Mouse (Mus musculus): Measurements from ENCODE around the gene Trpm6. TPM values are rescaled to one million over a fixed set of nuclear protein-coding genes. Genes with fewer than 3 reads are reported as not detected.

Gene Trpm6
- under 1 TPM; 0.20 to 0.25 TPM for total RNA-seq (2021)
- long read RNA-seq, experiment 1 = 0 reads
- long read RNA-seq, experiment 2 = 0 reads

DNA sequence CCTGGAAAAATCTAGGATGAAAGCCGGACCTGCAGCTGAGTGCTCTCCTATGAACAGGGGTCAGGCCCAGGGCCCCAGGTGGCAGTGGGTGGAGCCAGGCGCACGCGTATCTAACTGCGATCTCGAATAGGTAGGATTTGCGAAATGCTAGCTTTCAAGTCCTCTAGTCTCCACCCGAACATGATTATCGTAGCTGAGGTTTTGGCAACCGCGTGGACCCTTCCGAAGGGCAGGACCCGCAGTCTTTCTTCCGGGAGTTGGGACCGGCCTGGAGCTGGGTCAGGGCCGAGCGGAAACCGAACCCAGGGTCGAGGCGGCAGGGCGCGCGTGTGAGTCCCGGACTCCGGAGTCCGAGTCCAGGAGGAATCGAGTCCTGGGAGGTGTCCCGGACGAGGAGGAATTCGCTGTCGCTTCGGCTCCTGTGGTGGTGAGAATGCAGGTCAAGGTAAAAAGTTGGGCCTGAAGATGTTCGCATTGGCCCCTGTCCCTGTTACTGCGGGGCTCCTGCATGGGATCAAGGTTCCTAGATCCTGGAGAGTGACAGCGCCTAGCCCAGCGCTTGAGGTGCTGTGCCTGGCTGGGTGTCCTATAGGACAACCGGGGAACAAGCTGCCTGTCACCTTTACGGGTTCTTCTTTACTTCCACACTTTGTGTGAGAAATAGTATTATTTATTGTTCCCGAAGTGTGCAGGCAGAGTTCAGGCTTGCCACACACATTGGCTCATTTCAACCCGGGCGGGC, at the start of gene Trpm6:
Gene Trpm6, plus strand, starts transcription at position 386 of the 742 bp plus-strand sequence.
- Histone ChIP-seq H3K4me3 (peak within 1 kb of the TSS; percentile 37), H3K27ac (no peak within 1 kb of the TSS)
- no peak for TF ChIP-seq CTCF (conservative IDR thresholded peaks at IDR 0.05)
- no peak for DNase-seq (ENCODE audit: low spot score in 2 of 2)

- Histone ChIP-seq H3K27ac (no peak overlapping the region), H3K4me3 (no peak overlapping the region)
- DNase-seq (ENCODE audit: low spot score in 2 of 2) = no peak
- TF ChIP-seq CTCF (conservative IDR thresholded peaks at IDR 0.05) = no peak
Measured at GRCm38 (mm10) chr19:18708101-18708500, 41.7 kb upstream of the Trpm6 start.

GRCm38 (mm10) chr19:18710903-18711302, 38.9 kb upstream of the Trpm6 start:
- Histone ChIP-seq H3K27ac (no peak overlapping the region), H3K4me3 (no peak overlapping the region)
- DNase-seq (ENCODE audit: low spot score in 2 of 2) = no peak
- no peak for TF ChIP-seq CTCF (conservative IDR thresholded peaks at IDR 0.05)

DNA sequence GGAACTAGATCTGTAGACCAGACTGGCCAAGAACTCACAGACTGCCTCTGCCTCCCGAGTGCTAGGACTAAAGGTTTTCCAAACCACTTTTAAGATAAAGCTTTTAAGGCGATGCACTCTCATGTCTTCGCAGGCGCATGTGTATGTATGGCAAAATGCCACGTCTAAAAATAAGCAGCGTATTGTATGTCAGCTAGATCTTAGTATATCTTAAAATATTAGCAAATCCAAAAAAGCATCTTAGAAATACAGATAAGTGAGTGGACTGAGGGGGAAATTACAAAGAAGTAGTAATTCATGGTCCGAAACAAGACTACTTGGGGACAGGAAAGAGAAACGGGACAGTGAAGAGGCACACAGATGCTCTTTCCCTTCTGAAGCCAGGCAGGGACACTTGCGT, 38.2 kb upstream of the Trpm6 start:
- H3K27ac ChIP-seq = no peak overlapping the region
- no peak for DNase-seq (ENCODE audit: low spot score in 2 of 2)

DNA sequence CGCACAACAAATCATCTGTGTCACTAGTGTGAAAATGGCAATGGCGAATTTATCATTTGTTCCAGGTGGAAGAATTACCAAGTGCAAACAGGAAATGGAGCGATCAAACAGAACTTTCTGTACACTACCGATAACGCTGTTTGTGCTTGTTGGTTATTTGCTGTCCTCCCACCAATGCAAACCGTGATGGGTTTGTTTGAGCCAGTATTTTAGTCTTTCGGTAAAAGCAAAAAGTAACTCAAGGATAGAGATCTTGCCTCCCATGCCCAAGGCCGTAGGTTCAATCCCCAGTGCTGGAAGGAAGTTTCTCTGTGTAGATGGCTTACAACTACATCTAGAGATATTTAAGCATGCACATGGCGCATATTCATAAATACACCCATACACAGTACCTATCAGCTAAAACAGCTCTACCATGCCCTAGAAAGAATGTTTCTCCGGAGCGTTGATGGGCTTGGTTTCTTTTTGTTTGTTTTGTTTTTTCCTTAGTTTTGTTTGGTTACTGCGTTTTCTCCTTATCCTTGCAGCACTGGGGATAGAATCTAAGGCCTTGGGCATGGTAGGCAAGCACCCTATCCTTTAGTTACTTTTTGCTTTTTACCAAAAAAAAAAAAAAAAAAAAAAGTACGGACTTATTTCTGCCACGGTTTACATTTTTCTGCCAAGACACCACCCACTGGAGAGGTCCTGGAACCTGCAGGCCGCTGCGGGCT, 37.5 kb upstream of the Trpm6 start:
- Histone ChIP-seq H3K4me3 (peak overlapping the region; percentile 80), H3K27ac (peak overlapping the region; percentile 94)
- DNase-seq (ENCODE audit: low spot score in 2 of 2) = no peak
- no peak for TF ChIP-seq CTCF (conservative IDR thresholded peaks at IDR 0.05)

More for the DNA sequence above, 38.2 kb upstream of the Trpm6 start:
- no peak for TF ChIP-seq CTCF (conservative IDR thresholded peaks at IDR 0.05)
- H3K4me3 ChIP-seq = no peak overlapping the region

DNA sequence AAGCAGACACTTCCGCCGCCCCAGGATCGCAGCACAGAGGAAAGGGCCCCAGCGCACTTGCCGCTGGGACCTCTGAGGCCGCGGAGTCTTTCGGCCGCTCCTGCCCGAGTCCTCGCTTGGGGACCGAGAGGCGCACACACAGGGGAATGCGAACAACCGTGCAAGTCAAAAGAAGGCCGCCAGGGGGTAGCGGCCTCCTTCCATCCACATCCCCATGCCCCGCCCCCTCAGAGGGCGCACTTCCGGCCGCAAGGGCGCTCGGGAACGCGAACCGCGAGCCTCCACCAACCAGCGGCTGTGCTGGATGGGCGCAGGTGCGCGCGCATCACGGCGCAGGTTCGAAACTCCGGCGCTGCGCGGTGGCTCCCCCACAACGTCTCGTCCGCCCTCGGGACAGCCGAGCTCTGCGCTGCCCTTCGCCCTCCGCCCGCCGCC, 36.9 kb upstream of the Trpm6 start, which contains the start of gene D030056L22Rik:
Gene D030056L22Rik, plus strand, starts transcription at position 328 of the 435 bp plus-strand sequence.
- peak; percentile 83 for TF ChIP-seq CTCF (conservative IDR thresholded peaks at IDR 0.05)
- peak within 1 kb of the TSS; percentile 94 for H3K27ac ChIP-seq
- peak; percentile 97 to 99 for DNase-seq (ENCODE audit: low spot score in 2 of 2)

GRCm38 (mm10) chr19:18713357-18713756, 36.4 kb upstream of the Trpm6 start:
- H3K4me3 ChIP-seq = peak overlapping the region; percentile 80
- peak overlapping the region; percentile 94 for H3K27ac ChIP-seq
- DNase-seq (ENCODE audit: low spot score in 2 of 2) = peak; percentile 6 to 39

More for the DNA sequence above, 36.9 kb upstream of the Trpm6 start, which contains the start of gene D030056L22Rik:
- peak within 1 kb of the TSS; percentile 80 for H3K4me3 ChIP-seq

DNA sequence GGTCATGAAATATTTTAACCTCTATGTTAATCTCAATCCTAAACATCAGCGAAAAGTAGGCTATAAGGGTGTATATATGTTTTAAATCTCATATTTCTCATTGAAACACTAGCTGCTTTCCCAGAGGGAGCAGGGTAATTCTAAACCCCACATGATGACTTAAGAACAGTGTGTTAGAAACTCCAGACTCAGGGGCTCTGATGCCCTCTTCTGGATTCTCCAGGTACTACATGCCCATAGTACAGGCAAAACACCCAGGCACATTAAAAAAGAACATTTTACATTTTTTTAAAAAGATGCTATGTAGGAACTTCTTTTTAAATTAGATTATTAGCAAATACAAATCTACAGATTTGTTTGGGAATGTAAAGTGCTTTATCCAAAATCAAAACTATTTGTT, 33.4 kb upstream of the Trpm6 start:
- peak; percentile 99 for TF ChIP-seq CTCF (conservative IDR thresholded peaks at IDR 0.05)
- peak; percentile 64 to 79 for DNase-seq (ENCODE audit: low spot score in 2 of 2)

GRCm38 (mm10) chr19:18720337-18720736, 29.4 kb upstream of the Trpm6 start:
- no peak for DNase-seq (ENCODE audit: low spot score in 2 of 2)
- Histone ChIP-seq H3K4me3 (no peak overlapping the region), H3K27ac (no peak overlapping the region)
- TF ChIP-seq CTCF (conservative IDR thresholded peaks at IDR 0.05) = no peak

More for the DNA sequence above, 33.4 kb upstream of the Trpm6 start:
- Histone ChIP-seq H3K27ac (no peak overlapping the region), H3K4me3 (no peak overlapping the region)

GRCm38 (mm10) chr19:18725186-18725585, 24.6 kb upstream of the Trpm6 start:
- DNase-seq (ENCODE audit: low spot score in 2 of 2) = no peak
- H3K27ac ChIP-seq = no peak overlapping the region
- TF ChIP-seq CTCF (conservative IDR thresholded peaks at IDR 0.05) = peak; percentile 30
- H3K4me3 ChIP-seq = no peak overlapping the region

- Histone ChIP-seq H3K4me3 (no peak overlapping the region), H3K27ac (no peak overlapping the region)
- no peak for DNase-seq (ENCODE audit: low spot score in 2 of 2)
- no peak for TF ChIP-seq CTCF (conservative IDR thresholded peaks at IDR 0.05)
Measured at GRCm38 (mm10) chr19:18730255-18730654, 19.5 kb upstream of the Trpm6 start.

DNA sequence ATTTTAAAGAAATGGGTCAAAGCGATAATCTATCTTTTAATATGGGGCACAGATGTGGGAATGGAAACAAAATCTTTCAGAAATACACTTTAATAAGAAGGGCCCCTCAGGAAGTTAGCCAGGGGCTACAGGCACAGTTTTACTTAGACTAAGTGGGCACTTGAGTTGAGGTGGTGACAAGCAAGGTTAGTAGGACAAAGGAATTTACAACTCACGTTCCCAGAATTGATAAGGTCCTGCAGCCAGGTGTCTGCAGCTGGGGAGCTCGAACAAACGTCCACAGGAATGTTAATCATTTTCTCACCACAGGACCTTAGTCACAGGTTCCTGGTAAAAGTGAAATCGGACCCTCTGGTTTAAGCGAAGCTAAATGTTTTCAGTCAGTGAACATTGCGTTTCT, 18.7 kb upstream of the Trpm6 start:
- no peak for DNase-seq (ENCODE audit: low spot score in 2 of 2)
- no peak for TF ChIP-seq CTCF (conservative IDR thresholded peaks at IDR 0.05)
- no peak overlapping the region for H3K27ac ChIP-seq
- H3K4me3 ChIP-seq = no peak overlapping the region

DNA sequence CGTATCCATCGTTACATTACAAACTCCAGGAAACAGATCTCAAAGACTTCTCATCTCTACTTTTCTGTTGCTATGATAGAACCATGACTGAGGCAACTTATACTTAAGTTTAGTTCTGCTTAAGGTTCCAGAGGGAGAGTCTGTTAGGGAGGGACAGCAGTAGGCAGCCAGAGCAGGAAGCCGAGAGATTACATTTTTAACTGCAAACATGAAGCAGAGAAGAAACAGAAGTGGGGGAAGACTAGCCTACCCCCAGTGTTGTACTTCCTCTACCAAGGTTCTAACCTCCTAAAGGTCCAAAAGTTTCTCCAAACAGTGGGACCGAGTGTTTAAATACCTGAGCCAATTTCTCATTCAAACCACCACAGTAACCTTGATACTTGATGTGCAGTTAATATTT, 13.9 kb upstream of the Trpm6 start:
- H3K4me3 ChIP-seq = no peak overlapping the region
- TF ChIP-seq CTCF (conservative IDR thresholded peaks at IDR 0.05) = no peak
- no peak for DNase-seq (ENCODE audit: low spot score in 2 of 2)
- no peak overlapping the region for H3K27ac ChIP-seq
